Mouse (Mus musculus): ENCODE data around the gene Dock3.

Dock3 gene

DNA sequence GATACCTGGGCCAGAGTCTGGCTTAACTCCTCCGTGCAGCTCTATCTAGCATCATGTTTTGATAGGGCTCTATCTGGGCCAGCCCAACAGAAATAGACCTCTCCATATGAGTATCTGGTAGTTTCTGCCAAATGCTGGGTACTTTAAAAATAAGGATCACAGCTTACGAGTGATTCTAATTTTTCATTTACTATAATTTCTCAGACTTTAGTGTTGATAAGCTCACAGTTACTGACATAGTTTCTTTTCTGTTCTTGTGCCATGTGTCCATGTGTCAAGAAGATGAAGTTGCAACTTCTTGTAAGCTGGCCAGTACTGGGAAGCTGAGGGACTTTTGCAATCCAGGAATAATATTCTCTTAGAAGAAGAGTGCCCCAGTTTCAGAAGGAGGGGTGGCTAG is 228.5 kb downstream of the Dock3 start:
- no peak for DNase-seq

DNA sequence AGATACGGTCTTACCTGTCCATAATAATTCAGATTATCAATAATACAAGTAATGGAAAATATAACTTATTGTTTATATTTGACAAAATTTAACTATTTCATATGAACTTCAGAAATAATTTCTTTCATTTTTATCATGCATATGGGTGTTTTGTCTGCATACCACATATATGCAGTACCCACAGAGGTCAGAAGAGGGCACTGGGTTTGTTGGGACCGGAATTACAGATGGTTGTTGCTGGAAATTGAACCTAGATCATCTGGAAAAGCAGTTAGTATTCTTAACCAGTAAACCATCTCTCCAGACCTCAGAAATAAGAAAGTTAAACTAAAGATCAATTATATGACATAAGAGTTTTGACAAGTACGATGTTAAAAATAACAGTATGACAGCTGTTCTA is 261.0 kb downstream of the Dock3 start:
- DNase-seq: no peak

DNA sequence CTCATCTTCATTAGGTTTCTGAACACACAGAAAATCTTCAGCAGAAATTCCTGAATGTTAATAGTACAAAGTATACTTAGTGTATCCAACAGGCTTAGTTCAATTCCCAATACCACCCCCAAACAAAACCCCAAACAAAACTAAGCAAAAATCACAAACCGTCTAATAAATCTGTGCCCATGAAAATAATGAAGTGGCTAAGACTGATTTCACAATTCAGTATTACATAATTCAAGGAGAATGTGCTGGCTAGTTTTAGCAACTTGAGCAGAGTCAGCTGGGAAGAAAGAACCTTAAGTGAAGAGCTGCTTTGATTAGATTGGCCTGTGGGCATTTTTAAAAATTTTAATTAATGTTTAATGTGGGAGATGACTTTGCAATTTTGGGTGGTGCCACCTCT is 273.3 kb downstream of the Dock3 start:
- DNase-seq: no peak

DNA sequence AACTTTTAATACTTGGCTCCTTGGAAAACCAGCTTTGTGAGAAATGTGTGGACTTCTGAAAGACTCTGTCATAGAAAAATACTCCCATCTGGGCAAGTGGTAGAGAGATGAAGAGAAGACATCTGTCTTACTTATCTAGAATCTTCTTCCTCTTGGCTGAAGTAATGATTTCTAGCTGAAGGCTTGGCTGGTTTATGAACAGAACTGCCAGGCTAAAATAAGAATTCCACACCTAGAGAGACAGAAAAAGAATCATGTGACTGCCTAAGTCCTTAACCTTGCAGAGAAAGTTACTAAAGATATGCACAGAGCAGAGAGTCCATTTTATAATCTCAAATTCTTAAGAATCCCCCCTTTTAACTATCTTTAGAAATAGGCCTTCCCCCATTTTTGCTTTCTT is 276.2 kb downstream of the Dock3 start:
- no peak for DNase-seq

DNA sequence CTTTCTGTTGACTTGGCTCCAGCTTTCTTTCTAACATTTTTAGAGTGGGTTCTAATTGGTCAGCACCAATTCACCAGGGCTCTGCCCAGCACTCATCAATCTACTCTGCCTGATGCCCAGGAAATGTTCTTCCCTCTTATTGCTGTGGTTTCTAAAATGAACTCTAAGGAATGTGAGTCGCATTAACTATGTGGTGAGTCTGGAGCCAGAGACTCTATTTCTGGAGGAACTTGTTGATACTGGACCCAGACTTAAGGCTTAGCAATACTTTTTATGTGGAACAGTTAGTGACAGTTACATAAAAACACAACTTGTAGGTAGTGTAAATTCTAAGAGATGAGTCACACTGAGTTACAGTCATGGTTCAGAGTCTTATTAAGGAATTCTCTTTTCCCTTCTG is 296.7 kb downstream of the Dock3 start:
- DNase-seq: no peak

DNA sequence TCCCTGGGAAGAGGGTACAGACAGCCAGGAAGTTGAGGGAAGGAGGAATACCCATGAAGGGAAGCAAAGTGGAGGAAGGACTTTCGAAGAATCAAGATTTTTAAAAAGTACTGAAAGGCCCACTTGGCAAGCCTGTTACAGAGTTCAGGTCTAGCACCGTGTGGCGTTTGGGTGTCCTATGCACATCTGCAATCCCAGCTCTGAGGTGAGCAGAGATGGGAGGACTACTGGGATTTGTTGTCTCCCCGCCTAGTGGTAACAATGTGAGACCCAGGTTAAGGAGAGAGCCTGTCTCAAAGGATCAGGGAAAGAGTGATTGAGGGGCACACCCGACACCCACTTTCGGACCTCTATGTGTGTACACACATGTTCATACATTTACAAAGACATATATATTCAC is 316.8 kb downstream of the Dock3 start:
- DNase-seq: no peak

DNA sequence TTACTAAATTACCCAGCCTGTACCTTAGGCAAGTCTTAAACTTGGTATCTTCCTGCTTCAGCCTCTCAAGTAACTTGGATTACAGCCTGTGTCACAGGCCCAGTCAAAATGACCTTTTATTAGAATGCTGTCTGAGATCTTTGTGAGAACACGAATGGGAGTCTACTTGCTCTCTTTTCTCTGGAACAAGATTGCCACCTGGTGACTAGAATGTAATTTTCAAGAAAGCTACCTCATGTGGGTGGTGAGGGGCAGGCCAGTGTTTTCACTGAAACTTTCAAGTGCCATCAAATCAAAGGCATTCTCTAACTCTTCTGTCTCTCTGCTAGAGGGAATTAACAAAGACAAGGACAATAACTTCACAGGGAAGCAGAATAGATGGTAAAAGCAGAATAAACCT is 317.9 kb downstream of the Dock3 start:
- DNase-seq: no peak

DNA sequence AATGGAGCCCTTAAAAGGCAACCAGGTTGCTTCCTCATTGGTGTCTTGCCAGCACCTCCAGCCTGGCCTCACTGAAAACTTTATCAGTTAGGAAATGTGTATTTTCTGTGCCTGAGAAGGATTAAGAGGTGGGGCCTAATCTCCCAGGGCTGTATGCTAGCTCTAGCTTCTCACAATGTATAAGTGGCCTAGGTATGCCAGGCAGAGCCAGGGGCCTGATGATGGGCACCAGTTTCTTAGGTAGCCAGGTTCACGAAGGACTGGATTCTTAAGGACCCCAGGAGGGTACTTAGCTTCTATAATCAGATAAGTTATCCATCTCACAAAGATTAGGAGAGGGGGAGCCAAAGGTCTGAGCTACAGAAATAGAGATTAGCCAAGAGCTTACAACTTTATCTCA is 320.1 kb downstream of the Dock3 start:
- no peak for DNase-seq

DNA sequence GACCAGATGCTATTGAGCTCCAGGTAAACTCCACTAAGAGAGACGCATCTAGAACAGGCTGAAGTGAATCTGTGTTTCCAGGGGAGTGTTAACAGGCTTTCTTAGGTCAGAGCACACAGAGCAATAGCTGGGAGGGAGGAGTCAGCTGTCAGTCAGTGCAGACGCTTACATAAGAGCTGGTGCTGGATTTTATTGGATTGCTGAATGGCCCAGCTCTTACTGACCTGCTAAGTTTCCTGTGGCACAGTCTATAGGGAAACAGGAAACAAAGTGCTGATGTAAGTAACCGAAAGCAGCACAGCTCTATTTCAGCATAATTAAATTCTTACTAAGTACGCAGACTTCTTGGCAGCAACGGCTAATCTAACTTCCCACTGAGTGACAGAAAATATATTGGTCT is 323.0 kb downstream of the Dock3 start:
- DNase-seq: no peak

DNA sequence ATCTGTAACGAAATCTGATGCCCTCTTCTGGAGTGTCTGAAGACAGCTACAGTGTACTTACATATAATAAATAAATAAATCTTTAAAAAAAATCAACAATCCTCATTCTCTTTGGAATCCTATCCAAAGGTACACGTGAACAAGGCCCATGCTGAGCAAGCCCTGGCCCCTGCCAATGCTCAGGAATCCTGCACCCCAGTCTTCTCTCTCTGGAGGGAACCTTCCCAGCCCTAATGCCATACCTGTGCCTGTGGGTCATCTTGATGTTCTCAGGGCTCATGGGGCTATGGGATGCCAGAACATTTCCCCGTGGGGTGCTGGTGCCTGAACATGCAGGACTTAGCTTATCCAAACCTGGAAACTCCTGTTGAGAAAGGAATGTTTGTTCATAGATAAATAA is 323.5 kb downstream of the Dock3 start:
- DNase-seq: no peak

DNA sequence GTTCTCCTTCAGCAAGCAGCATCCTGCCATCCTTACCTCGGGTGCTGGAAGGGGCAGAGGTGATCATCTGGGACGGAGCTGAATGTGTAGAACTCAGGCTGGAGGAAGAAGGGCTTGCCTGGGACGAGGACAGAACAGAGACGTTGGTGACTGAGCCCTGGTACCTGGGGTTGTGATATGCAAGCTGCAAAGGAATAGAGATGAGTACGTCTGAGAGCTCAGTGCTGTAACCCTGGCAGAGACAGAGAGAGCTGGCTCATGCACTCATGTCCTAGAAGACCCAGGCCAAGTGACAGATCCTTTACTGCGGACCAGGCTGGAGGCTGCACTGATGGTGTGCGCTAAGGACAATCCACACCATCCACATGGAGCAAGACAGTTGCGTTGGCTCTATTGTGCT is 325.1 kb downstream of the Dock3 start:
- DNase-seq: no peak

DNA sequence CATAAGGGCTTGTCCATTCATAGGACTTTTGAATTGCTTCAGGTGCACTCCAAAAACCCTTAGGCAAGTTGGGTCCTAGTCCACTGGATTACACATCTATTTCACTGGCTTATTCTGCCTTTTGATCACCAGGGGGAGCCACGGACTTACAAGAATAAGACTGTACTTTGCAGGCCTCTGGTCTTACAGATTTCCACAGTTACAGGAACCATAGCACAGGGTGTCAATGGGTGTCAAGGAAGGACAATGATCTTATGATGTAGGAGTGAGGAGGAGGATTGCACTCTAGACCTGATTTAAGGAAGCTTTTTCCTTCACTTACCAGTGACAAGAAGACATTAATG is 327.9 kb downstream of the Dock3 start:
- no peak for DNase-seq

DNA sequence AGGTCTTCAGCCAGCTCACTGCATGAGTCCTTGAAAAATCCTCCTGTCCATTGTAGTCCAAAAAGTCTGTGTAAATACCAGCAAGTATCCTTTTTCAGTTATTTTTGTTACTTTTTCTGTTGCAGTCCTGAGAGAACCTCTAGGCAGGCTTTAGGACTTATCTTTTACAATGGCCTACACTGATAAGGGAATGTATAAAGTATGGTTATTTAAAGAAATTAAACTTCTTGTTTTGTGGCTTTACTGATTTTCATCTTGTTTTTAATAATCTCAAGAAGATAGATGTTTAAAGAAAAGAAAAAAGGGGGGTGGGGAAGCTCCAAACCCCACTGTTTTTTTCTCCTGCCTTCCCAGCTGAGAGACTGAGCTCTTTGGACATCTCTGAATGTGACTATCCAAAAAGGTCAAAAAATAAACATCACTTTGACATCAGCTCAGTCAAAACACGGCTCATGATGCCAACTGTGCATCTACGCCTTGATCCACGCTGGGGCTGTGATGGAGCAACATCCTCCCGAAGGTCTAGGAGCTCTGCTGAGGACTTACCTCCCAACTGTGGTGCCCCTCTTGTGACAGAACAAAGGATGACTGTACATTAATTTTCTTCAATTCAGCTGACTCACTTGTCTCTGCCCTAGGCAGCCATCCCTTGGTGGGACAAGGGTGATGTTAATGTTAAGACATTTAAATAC is 328.5 kb downstream of the Dock3 start:
- DNase-seq: no peak

DNA sequence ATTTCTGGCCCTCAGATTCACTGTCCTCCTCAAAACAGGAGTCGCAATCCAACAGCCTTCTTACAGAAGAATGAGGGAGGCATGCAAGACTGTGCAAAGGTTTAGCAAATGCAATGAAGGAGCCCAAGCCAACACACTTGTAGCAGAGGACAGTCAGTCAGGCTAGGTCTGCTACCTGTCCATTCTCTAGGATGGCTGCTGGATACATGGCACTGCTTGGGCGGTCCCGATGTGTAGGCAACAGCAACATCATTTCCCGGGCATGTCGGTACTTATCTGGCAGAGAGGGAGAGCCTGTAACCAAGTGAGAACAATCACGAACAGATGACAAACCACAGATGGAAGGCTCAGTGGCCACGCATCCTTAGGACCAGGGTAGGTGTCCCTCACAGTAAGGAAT is 330.1 kb downstream of the Dock3 start:
- no peak for DNase-seq

DNA sequence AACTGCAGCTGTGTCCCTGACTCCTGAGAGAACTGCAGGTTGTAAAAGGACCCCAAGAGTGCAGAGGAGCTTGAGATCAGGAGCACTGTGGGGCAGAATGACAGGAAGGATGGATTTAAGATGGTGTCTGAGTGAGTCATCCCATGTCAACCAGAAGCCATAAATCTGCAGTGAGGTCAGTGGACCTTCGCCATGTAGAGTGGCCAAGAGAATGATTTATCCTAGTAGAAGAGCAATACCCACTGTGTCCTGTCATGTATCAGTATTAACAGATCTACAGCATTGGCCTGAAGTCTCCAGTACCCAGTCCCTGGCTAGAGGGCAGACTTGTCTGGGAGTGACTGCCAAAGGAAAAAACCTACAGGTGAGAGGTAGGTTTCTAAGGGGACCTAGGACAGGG is 332.8 kb downstream of the Dock3 start:
- no peak for DNase-seq

DNA sequence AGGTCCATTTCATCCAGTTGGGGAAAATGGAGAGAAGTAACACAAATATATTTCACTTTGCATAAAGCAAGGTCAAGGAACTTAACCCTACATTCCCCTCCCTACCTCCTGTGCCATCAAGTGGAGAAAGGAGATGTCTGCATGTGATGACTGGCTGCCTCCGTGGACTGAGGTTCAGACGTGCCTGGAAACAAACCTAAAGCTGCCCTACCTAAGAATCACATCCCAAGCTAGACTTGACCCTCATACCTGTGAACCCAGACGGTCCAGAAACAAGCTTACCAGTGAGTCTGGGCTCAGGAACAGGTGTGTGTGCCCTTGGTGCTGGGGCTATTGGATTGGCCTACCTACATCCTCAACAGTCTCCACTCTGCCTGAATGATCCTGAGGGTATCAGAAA is 338.4 kb downstream of the Dock3 start:
- no peak for DNase-seq

DNA sequence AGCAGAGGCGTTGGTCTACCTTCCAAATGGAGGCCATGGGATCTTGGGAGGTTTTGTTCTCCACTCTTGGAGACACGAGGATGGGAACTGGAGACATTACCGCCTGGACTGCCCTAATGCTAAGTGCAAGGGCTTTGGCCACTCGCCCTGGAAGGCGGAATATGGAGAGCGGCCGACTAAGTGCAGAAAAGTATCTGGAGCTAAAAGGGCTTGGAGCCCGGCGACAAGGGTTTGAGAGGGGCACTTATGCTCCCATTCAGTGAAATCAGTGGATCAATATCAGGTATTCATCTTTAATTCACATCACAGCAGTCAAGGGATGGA is 339.2 kb downstream of the Dock3 start:
- DNase-seq: no peak

DNA sequence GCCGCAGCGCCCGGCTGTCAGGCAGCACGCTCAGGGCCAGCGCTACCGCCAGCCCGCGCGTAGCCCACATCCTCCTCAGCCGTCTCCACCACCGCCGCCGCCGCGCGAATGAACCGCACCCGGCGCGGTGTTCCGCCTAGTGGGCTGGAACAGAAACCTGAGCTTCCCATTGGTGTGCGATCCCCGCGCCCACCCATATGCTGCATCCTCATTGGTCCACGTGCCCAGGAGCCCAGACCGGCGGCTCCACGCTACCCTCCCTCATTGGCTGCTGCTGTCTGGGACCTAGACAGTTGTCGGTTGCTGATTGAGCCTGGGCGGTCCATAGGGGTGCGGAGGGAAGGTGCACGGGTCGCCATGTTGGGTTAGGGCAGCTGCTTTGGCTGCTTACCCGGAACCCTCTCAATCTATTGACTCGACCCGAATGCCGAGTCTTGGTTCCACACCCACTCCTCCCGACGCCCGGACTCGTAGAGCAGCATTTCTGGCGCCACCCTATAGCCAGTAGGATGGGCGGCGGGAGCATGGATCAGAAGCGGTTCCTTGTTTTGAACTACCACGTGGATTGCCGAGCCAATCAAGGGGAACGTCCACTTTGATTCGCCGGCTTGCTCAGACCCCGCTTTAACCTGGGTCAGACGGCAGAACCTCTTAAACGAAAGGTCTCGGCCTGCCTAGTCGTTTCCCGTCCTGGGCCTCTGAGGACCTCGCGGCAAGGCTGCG is 339.7 kb downstream of the Dock3 start, which contains the start of gene Manf:
Gene Manf (minus strand): TSS at position 151 of the 723 bp plus-strand sequence.
- peak; percentile 90 to 96 for DNase-seq

DNA sequence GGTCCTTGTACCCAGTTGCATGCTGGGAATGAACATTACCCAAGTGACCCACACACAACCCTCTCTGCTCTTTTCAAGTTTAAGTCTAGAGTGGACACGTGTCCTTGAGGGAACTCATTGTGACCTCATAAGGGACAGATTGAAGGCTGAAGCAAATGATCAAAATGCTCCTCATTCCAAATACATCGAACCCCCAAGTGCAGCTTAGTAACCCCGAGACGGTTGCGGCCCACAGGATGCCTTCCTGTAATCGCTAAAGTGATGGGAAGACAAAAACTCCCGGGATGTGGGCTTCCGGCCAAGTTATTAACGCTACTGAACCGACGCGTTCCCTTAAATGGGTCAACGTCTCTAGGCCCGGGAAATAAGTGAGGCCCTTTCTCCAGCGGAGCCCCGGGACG is 340.4 kb downstream of the Dock3 start:
- DNase-seq: no peak

DNA sequence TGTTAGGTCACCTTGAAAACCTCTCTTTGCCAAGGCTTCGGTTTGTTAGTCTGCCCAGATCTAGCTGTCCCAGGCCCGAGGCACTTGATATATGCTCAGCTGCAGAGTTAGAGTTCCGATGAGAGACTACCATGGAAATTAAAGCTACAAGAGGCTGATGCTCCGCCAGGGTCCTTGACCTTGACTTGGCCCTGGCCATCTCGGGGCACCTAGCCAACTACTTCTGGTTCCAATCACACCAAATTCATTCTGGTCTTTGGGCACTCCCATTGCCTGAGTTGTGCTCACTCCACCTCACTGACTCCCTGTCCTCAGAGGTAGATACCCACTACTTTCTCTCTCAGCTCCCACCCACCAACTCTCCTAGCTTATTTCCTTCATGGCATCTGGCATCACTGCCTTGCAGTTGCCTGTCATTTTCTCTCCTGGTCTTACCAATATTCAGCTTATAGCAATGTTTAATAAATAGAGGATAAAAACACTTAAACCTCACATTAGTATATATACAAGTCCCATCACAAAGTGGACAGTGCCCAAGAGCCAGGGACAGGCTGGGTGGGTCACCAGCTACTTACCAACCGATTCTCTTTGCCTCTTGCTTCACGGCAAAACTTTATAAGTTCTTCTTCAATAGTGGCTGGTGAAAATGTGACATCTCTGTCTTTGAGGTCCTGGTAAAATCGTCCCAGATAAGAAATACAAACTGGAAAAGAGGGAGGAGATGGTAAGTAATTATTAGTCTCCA is 341.0 kb downstream of the Dock3 start:
- no peak for DNase-seq

DNA sequence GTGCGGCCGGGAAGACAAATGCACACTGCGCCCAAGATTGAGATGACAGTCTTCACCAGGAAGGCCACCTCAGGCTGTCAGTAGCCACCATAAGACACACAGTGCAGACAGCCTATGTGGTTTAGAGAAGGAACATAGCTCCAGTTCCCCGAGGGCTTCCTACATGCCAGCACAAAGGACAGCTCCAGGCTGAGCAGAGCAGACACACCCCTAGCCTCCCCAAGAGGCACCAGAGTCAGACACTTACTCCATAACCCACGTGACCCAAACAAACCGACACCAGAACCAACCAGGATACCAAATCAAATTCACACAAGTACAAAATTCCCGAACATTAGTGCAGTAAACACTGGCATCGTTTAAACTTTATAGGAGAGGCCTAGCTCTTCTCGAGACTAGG is 342.4 kb downstream of the Dock3 start:
- DNase-seq: no peak

DNA sequence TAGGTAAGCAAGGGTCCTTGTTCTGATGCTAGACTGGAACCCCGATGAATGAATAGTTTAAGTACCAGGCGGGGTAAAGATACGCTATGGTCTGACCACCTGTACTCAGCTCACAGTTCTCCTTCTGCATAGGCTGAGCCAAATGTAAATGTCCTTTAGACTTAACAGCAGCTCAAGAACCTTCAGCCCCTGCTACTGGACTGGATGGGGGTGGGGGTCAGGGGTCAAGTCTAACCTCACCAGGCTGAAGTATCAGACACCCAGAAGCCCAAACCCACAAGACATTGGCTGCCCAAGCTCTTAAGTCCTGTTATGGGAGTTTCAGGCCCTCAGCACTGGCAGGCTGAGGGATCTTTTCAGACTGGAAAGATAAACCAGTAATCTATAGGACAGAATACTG is 343.4 kb downstream of the Dock3 start:
- DNase-seq: no peak

DNA sequence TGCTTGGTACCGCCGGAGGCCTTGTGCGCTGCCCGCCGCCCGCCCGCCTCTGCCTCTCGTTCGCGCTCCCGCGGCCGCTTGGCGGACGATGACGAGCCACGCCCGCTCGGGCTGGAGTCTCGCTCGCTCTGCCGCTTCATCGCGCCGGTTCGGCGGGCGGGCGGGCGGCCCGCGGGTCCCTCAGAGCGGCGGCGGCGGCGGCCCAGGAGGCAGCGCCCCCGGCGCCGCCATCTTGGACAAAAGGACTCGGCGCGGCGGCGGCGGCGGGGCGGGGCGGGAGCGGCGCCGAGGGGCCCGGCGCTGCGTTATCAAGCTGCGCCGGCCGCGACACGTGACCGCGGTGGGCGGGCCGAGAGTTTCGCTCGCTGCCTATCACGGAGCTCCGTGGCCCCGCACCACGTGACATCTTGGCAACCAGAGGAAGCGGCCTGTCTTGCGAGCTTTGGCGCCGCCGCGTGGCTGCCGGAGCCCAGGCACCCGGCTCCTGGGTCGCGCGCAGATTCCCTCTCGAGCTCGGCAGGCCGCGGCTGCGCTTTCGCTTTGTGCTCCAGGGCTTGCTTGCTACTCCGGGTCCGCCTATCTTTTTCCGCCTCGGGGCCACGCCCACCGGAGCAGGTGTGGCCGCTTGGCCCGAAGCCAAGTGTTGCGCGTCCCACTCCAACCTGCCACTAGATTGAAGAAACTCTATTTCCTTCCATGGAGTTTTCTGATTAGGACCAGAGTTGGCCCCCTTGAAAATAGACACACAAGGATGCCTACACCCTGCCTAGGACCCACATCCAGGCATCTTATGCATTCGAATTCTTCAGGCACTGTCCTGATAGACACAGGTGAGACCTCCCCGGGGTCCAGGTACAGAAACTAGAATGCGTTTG is 344.6 kb downstream of the Dock3 start, which contains the start of gene Rbm15b:
Gene Rbm15b (minus strand): TSS at position 601 of the 875 bp plus-strand sequence.
- peak; percentile 97 to 98 for DNase-seq
